Mouse (Mus musculus) cortical plate, adult 2 months (tissue): ENCODE data around the gene Cab39l. TPM values are rescaled to one million over a fixed set of nuclear protein-coding genes. Genes with fewer than 3 reads are reported as not detected.

Experiments
- H3K27ac ChIP-seq: fragments of 200-500 bp; 2 replicates; pipeline ENCODE4 v1.5.1; 2012; ENCODE audit warnings: low read length, control low read depth, inconsistent platforms; ENCODE audit not compliant: insufficient read depth
- H3K4me1 ChIP-seq: fragments of 200-500 bp; 2 replicates; pipeline ENCODE4 v1.6.1; 2011; ENCODE audit warnings: low read length; ENCODE audit not compliant: control insufficient read depth, insufficient read depth
- H3K4me3 ChIP-seq: fragments of 200-500 bp; 2 replicates; pipeline ENCODE4 v1.5.1; 2011; ENCODE audit warnings: mild to moderate bottlenecking, low read length, control low read depth; ENCODE audit not compliant: insufficient read depth
- CTCF ChIP-seq: fragments of 200-500 bp; IDR thresholded peaks from 2 replicates; pipeline ENCODE4 v1.5.1; 2011; ENCODE audit warnings: mild to moderate bottlenecking, control low read depth, low read length; ENCODE audit not compliant: insufficient read depth; ENCODE audit errors: extremely low read depth
- POLR2A ChIP-seq: fragments of 200-500 bp; IDR thresholded peaks from 2 replicates; pipeline ENCODE4 v1.6.1; 2011; ENCODE audit warnings: mild to moderate bottlenecking, low read length, control low read depth; ENCODE audit not compliant: insufficient read depth; ENCODE audit errors: extremely low read depth
- polyA plus RNA-seq: library from polyadenylated mRNA; depleted of rRNA; stranded (reverse); fragments of >200 nt; gene quantifications from 2 replicates; pipeline ENCODE4 v1.2.3, GENCODE M21; 2012

Cab39l gene
- polyA plus RNA-seq, 1 experiment = 18.3 TPM

DNA sequence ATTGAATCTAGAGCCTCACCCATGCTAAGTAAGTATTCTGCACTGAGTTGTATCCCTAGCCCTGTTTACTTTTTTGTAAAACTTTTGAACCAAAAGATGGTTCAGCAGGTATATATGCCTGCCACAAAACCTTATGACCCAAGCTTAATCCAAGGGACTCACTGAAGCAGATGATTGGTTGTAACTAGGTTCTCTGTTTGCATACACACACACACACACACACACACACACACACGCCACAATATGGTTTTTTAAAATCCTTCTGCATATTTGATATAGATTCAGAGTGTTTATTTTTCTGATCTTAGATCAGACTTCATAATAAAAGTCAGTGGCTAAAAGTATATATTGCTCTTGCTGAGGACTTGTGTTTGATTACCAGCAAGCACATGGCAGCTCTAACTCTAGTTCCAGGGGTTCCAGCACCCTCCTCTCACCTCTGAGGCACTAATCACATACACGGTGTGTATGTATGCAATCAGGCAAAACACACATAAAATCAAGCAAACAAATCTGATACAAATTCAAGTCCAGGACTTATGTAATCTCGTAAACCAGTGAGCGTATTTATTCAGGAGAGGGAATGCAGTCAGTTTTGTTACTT is 97.2 kb downstream of the Cab39l start:
- H3K4me1 ChIP-seq = no peaks in the 10 kb centered on the region
- TF ChIP-seq CTCF (no peak), POLR2A (no peak)
- no peak overlapping the region for H3K27ac ChIP-seq
- H3K4me3 ChIP-seq = no peak overlapping the region

DNA sequence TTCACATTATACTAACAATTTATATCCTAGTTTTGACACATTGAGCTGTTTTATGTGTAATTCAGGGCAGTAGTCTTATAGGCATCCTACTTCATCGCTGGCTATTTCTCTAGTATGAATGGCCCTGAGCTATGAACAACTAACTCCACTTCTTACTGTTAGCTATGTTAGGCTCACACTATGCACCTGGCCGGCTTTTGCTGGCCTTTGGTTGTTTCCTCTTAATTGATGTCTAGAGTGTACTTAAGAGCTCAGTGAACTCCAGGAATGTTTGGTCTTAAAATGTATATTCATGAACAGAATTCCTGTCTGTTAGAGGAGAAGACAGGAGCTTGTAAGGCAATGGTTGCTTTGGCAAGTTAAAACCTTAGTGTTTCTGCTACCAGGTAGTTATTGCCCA is 99.5 kb downstream of the Cab39l start:
- H3K4me1 ChIP-seq = no peaks in the 10 kb centered on the region
- no peak overlapping the region for H3K27ac ChIP-seq
- no peak for TF ChIP-seq CTCF
- TF ChIP-seq POLR2A = no peak
- no peak overlapping the region for H3K4me3 ChIP-seq

GRCm38 (mm10) chr14:59540761-59541160 is 100.0 kb downstream of the Cab39l start:
- TF ChIP-seq POLR2A = no peak
- TF ChIP-seq CTCF = no peak
- H3K4me1 ChIP-seq = no peaks in the 10 kb centered on the region
- H3K27ac ChIP-seq = no peak overlapping the region
- no peak overlapping the region for H3K4me3 ChIP-seq

DNA sequence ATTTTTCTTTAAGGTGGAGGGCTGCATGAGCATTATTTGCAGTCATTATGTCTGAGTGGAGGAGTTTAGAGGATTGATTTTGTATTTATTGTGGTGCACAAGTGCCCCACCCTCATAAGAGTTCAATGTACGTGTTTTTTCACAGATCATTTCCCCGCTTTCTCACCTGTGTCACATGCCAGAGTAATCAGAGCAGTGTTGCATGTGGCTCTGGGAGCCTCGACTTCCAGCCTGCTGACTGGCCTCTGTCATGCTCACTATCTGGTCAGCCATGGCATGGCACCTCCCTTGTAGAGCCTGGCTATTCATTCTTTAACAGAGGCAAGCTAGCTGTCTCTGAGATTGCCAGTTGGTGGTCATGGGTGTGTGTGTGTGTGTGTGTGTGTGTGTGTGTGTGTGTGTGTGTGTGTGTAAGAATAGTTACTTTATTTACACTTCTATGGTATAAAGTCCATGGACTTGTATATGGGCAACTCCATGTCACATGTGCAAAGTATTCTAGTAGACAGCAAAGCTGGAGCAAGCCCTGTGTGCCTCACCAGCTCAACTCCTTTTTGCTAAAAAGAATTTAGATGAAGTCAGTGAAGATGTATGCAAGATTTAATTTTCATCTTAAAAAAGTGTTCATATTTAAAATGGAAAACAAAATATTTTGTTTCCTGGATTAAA is 102.5 kb downstream of the Cab39l start:
- no peak for TF ChIP-seq POLR2A
- TF ChIP-seq CTCF = no peak
- H3K27ac ChIP-seq = no peak overlapping the region
- no peaks in the 10 kb centered on the region for H3K4me1 ChIP-seq
- no peak overlapping the region for H3K4me3 ChIP-seq

DNA sequence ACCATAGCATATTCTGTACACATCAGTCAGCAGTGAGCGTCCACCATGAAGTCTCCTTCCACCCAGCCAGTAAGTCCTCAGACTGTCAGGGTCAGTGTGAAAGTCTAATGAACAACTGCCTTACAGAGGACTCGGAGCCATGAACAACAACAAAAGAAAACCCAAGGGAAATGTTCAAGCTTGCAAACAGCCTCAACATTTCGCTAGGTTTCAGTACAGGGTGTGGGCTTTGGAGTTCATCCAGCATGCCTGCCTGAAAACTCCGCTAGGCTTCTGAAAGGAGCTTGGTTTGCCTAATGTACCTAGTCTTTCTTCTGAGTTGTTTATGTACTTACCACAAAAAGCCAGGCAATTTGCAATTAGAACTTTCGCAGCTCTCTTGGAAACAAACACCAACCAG is 103.2 kb downstream of the Cab39l start:
- no peak overlapping the region for H3K4me3 ChIP-seq
- H3K4me1 ChIP-seq = no peaks in the 10 kb centered on the region
- no peak overlapping the region for H3K27ac ChIP-seq
- TF ChIP-seq POLR2A (no peak), CTCF (no peak)

DNA sequence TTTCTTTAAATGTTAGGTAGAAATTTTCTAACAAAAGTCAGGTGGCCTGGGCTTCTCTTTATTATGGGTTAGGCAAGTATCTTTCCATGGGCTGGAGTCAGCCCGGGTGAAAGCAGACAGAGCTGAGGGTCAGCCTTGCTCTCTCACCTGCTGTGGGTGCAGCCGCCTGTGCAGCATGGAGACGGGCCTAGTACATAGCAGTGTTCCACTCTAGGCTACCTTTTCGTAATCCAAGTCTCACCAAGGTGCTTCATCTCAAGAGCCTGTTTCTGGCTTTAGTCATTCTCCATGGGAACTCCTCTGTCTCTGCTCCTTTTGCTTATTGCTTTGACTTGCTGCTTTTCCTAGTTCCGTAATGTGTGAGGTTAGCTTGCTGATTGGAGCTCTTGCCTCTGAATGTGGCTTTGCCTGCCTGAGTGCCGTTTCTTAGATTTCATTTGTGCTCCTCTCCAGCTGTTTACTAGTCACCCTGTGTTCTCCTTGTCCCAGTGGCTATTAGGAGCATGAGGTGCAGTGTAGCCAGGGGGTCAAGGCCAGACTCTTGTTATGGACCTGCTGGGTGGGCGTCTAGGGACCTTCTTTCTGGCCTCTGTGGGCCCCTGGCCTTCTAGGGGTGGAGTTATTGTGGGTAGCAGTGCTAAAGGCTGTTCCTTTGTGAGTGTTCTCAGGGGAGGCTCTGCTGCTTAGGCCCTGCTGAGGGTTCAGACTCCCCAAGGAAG is 105.5 kb downstream of the Cab39l start:
- TF ChIP-seq POLR2A = no peak
- H3K4me1 ChIP-seq = no peaks in the 10 kb centered on the region
- H3K27ac ChIP-seq = no peak overlapping the region
- H3K4me3 ChIP-seq = no peak overlapping the region

DNA sequence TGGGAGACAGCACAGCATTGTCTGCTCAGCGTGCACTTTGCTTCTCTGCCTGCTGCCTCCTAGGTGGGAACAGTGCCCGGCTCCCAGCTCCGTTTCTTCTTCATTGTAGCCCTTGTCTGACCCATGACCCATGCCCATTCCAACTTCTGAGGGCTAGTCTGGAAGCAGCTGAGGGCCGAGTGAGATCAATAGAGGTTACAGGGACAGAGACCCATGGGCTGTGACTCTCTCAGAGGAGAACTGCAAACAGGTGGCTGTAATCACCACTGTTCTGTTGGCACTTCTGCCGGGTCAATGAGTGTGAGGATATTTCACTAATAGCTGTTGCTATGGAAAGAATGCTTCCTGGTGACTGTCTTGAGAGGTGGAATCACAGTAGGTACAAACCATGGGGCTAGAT is 106.8 kb downstream of the Cab39l start:
- Histone ChIP-seq H3K4me1 (no peaks in the 10 kb centered on the region), H3K4me3 (no peak overlapping the region), H3K27ac (no peak overlapping the region)
- no peak for TF ChIP-seq POLR2A
- no peak for TF ChIP-seq CTCF

DNA sequence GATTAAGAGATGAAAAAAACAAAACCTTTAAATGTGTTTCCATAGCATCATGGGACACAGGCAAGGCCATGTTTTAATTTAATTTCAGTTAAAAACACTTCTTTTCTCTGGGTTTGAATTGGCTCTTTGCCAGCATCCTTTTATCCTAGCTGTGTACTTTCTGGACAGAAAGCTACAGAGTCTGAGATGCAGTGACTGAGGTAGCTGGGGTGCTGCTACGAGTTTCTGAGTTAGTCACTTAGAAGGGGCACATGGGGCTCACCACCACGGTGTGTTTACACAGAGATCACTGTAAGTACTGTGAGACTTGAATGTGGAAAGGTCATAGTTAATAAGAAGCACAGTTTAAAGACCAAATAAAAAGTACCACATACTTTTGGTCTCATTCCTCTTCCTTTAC is 107.8 kb downstream of the Cab39l start:
- Histone ChIP-seq H3K27ac (no peak overlapping the region), H3K4me3 (no peak overlapping the region), H3K4me1 (no peaks in the 10 kb centered on the region)
- TF ChIP-seq POLR2A (no peak), CTCF (no peak)

DNA sequence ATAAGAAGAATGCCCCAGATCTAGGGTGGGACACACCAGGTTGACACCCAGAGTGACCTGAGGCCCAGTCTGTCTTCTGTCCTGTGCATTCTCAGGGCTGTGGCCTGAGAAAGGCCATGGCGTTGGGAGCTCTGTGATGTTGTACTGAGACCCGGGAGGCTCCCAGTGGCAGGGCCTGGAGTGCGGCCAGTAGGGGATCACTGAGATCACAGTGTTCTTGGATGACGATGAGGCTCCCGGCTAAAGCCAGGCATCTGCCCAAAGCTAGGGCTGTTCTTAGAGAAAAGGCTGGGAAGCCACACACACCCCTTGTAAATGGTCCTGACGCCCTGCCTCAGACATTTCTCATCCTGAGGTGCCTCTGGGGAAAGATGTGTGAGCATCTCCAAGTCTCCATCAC is 108.3 kb downstream of the Cab39l start:
- H3K4me1 ChIP-seq = no peaks in the 10 kb centered on the region

DNA sequence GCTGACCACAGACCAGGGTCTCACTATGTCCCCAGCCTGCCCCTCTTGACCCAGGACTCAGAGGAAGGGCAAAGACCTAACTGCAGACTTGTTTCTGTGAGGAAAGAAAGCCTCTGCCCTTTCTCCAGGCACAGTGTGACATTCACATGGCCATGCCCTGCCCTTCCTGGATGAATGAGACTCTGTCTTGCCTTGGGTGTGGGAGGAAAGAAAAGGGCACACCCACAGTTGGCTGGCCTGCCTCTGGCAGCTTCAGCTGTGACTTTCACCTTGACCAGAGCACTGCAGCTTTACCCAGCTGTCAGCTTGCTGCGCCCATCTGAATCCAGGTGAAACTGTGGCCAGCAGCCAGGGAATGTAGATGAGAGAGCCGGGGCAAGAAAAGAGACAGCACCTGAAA is 110.1 kb downstream of the Cab39l start:
- Histone ChIP-seq H3K4me3 (no peak overlapping the region), H3K27ac (no peak overlapping the region), H3K4me1 (no peaks in the 10 kb centered on the region)
- TF ChIP-seq POLR2A (no peak), CTCF (no peak)

More for the DNA sequence above, 108.3 kb downstream of the Cab39l start:
- TF ChIP-seq CTCF (no peak), POLR2A (no peak)
- H3K4me3 ChIP-seq = no peak overlapping the region
- H3K27ac ChIP-seq = no peak overlapping the region
